Mouse (Mus musculus): ENCODE data around the gene Tmc5.

GRCm38 (mm10) chr7:118553881-118554280 lies 43.2 kb upstream of the Tmc5 start:
- TF ChIP-seq CTCF (IDR thresholded peaks at IDR 0.05; ENCODE audit: borderline replicate concordance, insufficient read depth, low read length), result no peak
- no peak for TF ChIP-seq POLR2A (IDR thresholded peaks at IDR 0.05; ENCODE audit: low read depth, low read length)
